Mouse (Mus musculus) gastrocnemius, postnatal 14 days (tissue): ENCODE results near the gene Sgsm3. TPM values are rescaled to one million over a fixed set of nuclear protein-coding genes. Genes with fewer than 3 reads are reported as not detected.
"Not testable (repeated sequence)": the region's sequence is repeated elsewhere in the genome, so short reads cannot be mapped to it uniquely, and the experiment has no call there.

ENCODE experiments used
- DNase-seq: peaks from one replicate; pipeline ENCODE4 v3.0.0; 2021; ENCODE audit warnings: mixed read lengths
- intact Hi-C: fragments of 180-260 bp; cut with DNase I; formaldehyde crosslinking; loops from one replicate; pipeline ENCODE4 v1.15.1; 2025; ENCODE audit warnings: low total_unique reads
- long read RNA-seq, 2 experiments: library from polyadenylated mRNA; stranded (forward); transcript quantifications; one replicate each; pipeline ENCODE4 v2.0.0; 2021
- total RNA-seq, 2 experiments: library from RNA; stranded (reverse); gene quantifications; 2 replicates each; pipeline ENCODE4 v1.2.3; 2021

Gene Sgsm3
- 10 to 100 TPM in 1 of 2 experiments, 1 to 10 TPM in 1; 9.0 to 10.2 TPM for total RNA-seq
- long read RNA-seq, experiment 1, transcript Sgsm3-208 (22 exons, 2,997 nt): major isoform, 12 of 17 reads
- long read RNA-seq, experiment 1, partial matches to known transcripts: 0 of 17 reads
- long read RNA-seq, experiment 1, other reads (novel, unspliced or antisense): 5 of 17 reads
- long read RNA-seq, experiment 2, transcript Sgsm3-208 (22 exons, 2,997 nt): major isoform, 14 of 18 reads
- long read RNA-seq, experiment 2, partial matches to known transcripts: 0 of 18 reads
- long read RNA-seq, experiment 2, other reads (novel, unspliced or antisense): 4 of 18 reads

- intact Hi-C loops: no loop called here
- peak; percentile 84 for DNase-seq
Measured at GRCm38 (mm10) chr15:80977620-80978334, at the start of gene Sgsm3. Gene Sgsm3 (plus strand): TSS chr15:80977765.

GRCm38 (mm10) chr15:80928811-80929355 is 48.7 kb upstream of the Sgsm3 start:
- intact Hi-C loops: no loop called here
- no peak for DNase-seq

GRCm38 (mm10) chr15:80930048-80930571 is 47.5 kb upstream of the Sgsm3 start:
- no peak for DNase-seq
- intact Hi-C loops: no loop called here

- intact Hi-C loops, DNase-seq: not testable (repeated sequence)
Measured at GRCm38 (mm10) chr15:80930676-80931320, 46.8 kb upstream of the Sgsm3 start.

GRCm38 (mm10) chr15:80931345-80931960 is 46.1 kb upstream of the Sgsm3 start:
- no peak for DNase-seq
- intact Hi-C loops: no loop called here

GRCm38 (mm10) chr15:80934841-80935240 is 42.7 kb upstream of the Sgsm3 start:
- no peak for DNase-seq
- intact Hi-C loops: no loop called here

- DNase-seq: peak; percentile 29
Measured at GRCm38 (mm10) chr15:80936686-80937085, 40.9 kb upstream of the Sgsm3 start.

GRCm38 (mm10) chr15:80938615-80939014 is 39.0 kb upstream of the Sgsm3 start:
- no peak for DNase-seq
- intact Hi-C loops: no loop called here

More at GRCm38 (mm10) chr15:80936686-80937085, 40.9 kb upstream of the Sgsm3 start:
- intact Hi-C loops: no loop called here

GRCm38 (mm10) chr15:80939401-80939800 is 38.2 kb upstream of the Sgsm3 start:
- no peak for DNase-seq
- intact Hi-C loops: no loop called here

- intact Hi-C loops: no loop called here
- DNase-seq: no peak
Measured at GRCm38 (mm10) chr15:80941468-80942040, 36.0 kb upstream of the Sgsm3 start.

- intact Hi-C loops: no loop called here
- DNase-seq: no peak
Measured at GRCm38 (mm10) chr15:80945851-80946250, 31.7 kb upstream of the Sgsm3 start.

- peak; percentile 89 for DNase-seq
- intact Hi-C loops: no loop called here
Measured at GRCm38 (mm10) chr15:80948145-80949135, 29.1 kb upstream of the Sgsm3 start, which contains the start of gene Adsl. Gene Adsl (plus strand): TSS chr15:80948490.

- DNase-seq: no peak
- intact Hi-C loops: no loop called here
Measured at GRCm38 (mm10) chr15:80949431-80949830, 28.1 kb upstream of the Sgsm3 start.

GRCm38 (mm10) chr15:80950055-80950454 is 27.5 kb upstream of the Sgsm3 start:
- intact Hi-C loops: no loop called here
- no peak for DNase-seq

- no peak for DNase-seq
- intact Hi-C loops: no loop called here
Measured at GRCm38 (mm10) chr15:80953971-80954370, 23.6 kb upstream of the Sgsm3 start.

- intact Hi-C loops: no loop called here
- DNase-seq: no peak
Measured at GRCm38 (mm10) chr15:80954861-80955260, 22.7 kb upstream of the Sgsm3 start.

GRCm38 (mm10) chr15:80955836-80956438 is 21.6 kb upstream of the Sgsm3 start:
- DNase-seq: no peak
- intact Hi-C loops: no loop called here

GRCm38 (mm10) chr15:80969371-80969770 is 8.2 kb upstream of the Sgsm3 start:
- intact Hi-C loops: no loop called here
- DNase-seq: no peak
